Mouse (Mus musculus) limb, embryonic 11.5 days (tissue): ENCODE data around the gene Mrpl34. TPM values are rescaled to one million over a fixed set of nuclear protein-coding genes. Genes with fewer than 3 reads are reported as not detected.
A peak's percentile ranks its signal among the peaks of the same experiment; 100 is the strongest.

Experiments
- ATAC-seq: fragments of 200-750 bp; cut with Nextera tagmentation; 2 replicates; pipeline ENCODE4 v1.8.0; 2017; ENCODE audit warnings: low read depth; ENCODE audit not compliant: insufficient number of reproducible peaks, low FRiP score, low TSS enrichment
- DNase-seq: peaks from one replicate; pipeline ENCODE4 v3.0.0-alpha.2; 2015; ENCODE audit warnings: low spot score
- H3K27ac ChIP-seq: fragments of 300-500 bp; sonication (generic); replicated peaks from 2 replicates; pipeline ENCODE4 v1.5.1; 2014; ENCODE audit warnings: low read depth, mild to moderate bottlenecking, low read length
- H3K27me3 ChIP-seq: fragments of 300-500 bp; sonication (generic); 2 replicates; pipeline ENCODE4 v1.6.1; 2014; ENCODE audit warnings: mild to moderate bottlenecking, low read length, mixed read lengths; ENCODE audit not compliant: control insufficient read depth, insufficient read depth
- H3K36me3 ChIP-seq: fragments of 300-500 bp; sonication (generic); 2 replicates; pipeline ENCODE4 v1.6.1; 2014; ENCODE audit warnings: mild to moderate bottlenecking, low read length, moderate library complexity, mixed read lengths; ENCODE audit not compliant: control insufficient read depth, insufficient read depth
- H3K4me1 ChIP-seq: fragments of 300-500 bp; sonication (generic); 2 replicates; pipeline ENCODE4 v1.6.1; 2014; ENCODE audit warnings: low read length, mixed read lengths; ENCODE audit not compliant: control insufficient read depth, insufficient read depth
- H3K4me2 ChIP-seq: fragments of 300-500 bp; sonication (generic); 2 replicates; pipeline ENCODE4 v1.6.1; 2014; ENCODE audit warnings: low read depth, mild to moderate bottlenecking, moderate library complexity; ENCODE audit not compliant: severe bottlenecking
- H3K4me3 ChIP-seq: fragments of 300-500 bp; sonication (generic); 2 replicates; pipeline ENCODE4 v1.5.1; 2014; ENCODE audit warnings: low read depth, low read length
- H3K9ac ChIP-seq: fragments of 300-500 bp; sonication (generic); 2 replicates; pipeline ENCODE4 v1.6.1; 2014; ENCODE audit warnings: mild to moderate bottlenecking, low read length
- H3K9me3 ChIP-seq: fragments of 300-500 bp; sonication (generic); 2 replicates; pipeline ENCODE4 v1.6.1; 2016; ENCODE audit warnings: low read length; ENCODE audit not compliant: control insufficient read depth
- WGBS: fragments of 180-500 bp; shearing (Covaris S2); extraction: QIAGEN DNeasy Blood & Tissue Kit; methylation state at CpG from one replicate; pipeline ENCODE4 v1.1.7; 2014; 5-methylcytosine and 5-hydroxymethylcytosine counted together
- polyA plus RNA-seq: library from polyadenylated mRNA; unstranded; fragments of >200 nt; fragmentation: Nextera tagmentation; extraction: Ambion mirVana; gene quantifications from 2 replicates; pipeline ENCODE4 v1.2.1, GENCODE M21; 2014

Mrpl34 gene
- polyA plus RNA-seq, 1 experiment from 2014 or later: 231 TPM

DNA sequence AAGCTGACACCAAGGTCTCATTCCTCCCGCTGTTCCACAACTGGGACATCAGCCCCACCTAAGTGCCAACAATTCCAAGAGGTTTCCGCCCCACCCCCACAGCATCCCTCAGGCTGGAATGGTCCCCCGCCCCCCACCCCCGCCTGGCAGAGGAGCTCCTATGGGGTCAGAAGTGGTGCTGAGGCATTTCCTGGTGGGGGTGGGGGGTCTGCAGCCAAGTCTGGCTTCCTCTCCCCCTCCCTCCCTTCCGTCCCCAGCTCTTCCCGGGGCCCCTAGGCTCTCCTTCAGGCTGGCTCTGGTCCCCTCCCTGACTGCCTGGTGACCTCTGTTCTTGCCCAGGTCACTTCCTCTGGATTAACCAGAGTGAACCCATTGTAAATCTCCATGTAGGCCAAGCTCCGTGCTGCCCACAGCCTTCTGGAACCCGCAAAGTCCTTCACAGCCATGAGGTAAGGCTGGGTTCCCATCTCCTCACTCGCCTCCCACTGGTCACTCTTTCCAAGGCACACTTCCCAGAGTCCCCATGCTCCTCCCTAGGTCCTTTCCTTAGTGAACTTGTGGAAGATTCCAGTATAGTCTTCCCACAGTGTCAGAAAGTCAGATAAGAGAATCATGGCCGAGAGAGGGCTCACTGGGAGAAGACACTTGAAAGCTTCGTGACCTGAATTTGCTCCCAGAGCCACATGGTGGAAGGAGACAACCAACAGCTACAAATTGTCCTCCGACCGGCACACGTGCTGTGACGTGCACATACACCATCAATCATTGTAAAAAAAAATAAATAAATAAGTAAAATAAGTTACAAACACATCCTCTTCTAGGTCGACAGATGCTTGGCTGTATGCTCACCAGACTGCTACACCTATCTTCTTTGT lies 34.3 kb downstream of the Mrpl34 start:
- H3K36me3 ChIP-seq: peaks cover 1% of the 10 kb centered on the region
- peak overlapping the region; percentile 7; the same call in 1 of the 2 replicates for H3K4me2 ChIP-seq
- DNase-seq (peak; percentile 57), ATAC-seq (no peak)
- H3K4me3 ChIP-seq: no peak overlapping the region
- H3K27ac ChIP-seq: peak overlapping the region; percentile 62
- H3K9me3 ChIP-seq: no peaks in the 10 kb centered on the region
- peaks cover 35% of the 10 kb centered on the region for H3K4me1 ChIP-seq
- no peaks in the 10 kb centered on the region for H3K27me3 ChIP-seq
- WGBS: 25% methylated on average over 14 of the region's 16 CpGs
- H3K9ac ChIP-seq: 0 out of 2 replicates have a peak overlapping the region, but pooled peaks have one; percentile 12

DNA sequence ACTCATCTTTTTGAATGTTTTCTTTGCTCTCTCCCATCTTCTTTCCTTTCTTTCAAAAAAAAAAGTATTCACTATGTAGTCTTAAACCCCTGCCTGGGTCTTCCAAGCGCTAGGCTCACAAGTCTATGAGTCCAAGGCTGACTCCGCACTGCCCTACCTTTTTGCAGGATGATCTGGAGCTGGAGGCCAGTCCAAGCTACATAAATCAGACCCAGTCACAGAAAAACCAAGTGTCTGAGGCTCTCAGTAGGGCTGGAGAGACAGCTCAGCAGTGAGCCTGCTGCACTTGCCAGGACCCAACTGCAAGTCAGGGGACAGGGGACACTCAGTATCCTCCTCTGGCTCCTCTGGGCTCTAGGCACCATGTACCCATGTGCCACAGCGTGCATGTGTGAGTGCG lies 39.6 kb downstream of the Mrpl34 start:
- Histone ChIP-seq H3K36me3 (no peaks in the 10 kb centered on the region), H3K9me3 (no peaks in the 10 kb centered on the region), H3K27me3 (peaks cover 26% of the 10 kb centered on the region), H3K4me2 (no peak overlapping the region), H3K9ac (no peak overlapping the region), H3K4me3 (no peak overlapping the region), H3K4me1 (peaks cover 3% of the 10 kb centered on the region; the same call in 1 of the 2 replicates), H3K27ac (no peak overlapping the region)
- 85% methylated on average over 4 of the region's 4 CpGs for WGBS
- ATAC-seq: no peak
- no peak for DNase-seq

DNA sequence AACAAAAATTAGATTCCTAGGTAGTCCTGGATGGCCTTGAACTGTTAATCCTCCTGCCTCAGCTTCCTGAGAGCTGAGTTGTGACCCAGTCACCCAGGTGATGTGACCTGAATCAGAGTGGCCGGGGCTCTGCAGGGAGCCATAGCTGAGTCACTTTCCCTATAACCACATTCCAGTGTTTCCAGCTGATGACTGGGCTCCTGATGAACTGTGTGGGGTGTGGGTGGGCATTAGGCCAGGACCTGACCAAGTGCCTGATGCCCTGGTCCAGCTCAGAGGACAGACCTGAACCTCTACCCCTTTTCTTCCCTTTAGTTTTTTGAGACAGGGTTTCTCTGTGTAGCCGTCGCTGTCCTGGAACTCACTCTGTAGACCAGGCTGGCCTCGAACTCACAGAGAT lies 40.6 kb downstream of the Mrpl34 start:
- Histone ChIP-seq H3K4me1 (no peaks in the 10 kb centered on the region), H3K4me2 (no peak overlapping the region), H3K27me3 (peaks cover 27% of the 10 kb centered on the region), H3K9me3 (no peaks in the 10 kb centered on the region), H3K4me3 (no peak overlapping the region), H3K27ac (no peak overlapping the region), H3K36me3 (no peaks in the 10 kb centered on the region), H3K9ac (no peak overlapping the region)
- WGBS: 94% methylated on average over 4 of the region's 4 CpGs
- no peak for DNase-seq
- ATAC-seq: no peak

DNA sequence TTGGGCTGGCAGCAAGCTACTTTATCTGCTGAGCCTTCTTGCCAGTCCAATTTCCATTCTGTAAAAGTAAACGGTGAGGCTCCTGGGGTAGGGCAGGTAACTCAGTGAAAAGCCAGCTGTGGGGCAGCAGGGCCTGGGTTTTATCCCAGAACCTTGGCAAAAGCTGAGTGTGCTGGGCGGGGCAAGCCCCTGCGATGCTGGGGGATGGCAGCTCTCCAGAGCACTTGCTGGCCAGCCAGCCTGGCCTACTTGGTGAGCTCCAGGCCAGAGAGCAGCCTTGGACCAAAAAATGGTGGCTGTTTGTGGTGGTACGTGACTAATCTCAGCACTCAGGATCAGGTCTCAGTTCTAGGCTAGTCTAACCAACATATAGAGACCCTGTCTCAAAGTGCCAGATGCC lies 41.2 kb downstream of the Mrpl34 start:
- ATAC-seq (no peak), DNase-seq (no peak)
- no peaks in the 10 kb centered on the region for H3K36me3 ChIP-seq
- no peak overlapping the region for H3K4me2 ChIP-seq
- H3K27ac ChIP-seq: no peak overlapping the region
- no peaks in the 10 kb centered on the region for H3K9me3 ChIP-seq
- no peak overlapping the region for H3K9ac ChIP-seq
- H3K27me3 ChIP-seq: peaks cover 27% of the 10 kb centered on the region
- no peak overlapping the region for H3K4me3 ChIP-seq
- WGBS: 87% methylated on average over 4 of the region's 4 CpGs
- no peaks in the 10 kb centered on the region for H3K4me1 ChIP-seq

DNA sequence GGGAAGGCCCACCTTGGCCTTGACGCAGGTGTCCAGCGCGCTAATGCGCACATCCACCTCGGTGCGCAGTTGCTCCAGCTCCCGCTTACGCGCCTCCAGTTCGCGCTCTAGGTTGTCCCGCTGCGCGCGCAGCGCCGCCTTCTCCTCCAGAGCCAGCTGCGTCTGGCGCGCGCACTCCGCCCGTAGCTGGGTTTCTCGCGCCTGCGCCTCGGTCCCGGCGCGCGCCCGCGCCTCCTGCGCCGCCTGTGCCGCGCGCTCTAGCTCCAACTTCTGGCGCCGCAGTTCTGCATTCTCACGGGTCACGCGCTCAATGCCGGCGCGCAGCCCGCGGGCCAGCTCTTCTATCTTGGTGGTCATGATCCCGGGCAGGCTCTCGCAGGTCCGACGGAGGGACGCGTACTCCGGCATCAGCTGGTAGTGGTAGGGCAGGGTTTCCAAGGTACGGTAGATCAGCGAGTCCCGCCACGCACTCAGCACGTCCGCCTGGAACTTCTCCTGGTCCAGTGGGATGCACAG lies 42.9 kb downstream of the Mrpl34 start:
- peak; percentile 88 for DNase-seq
- under 1% methylated on average over 61 of the region's 61 CpGs for WGBS
- Histone ChIP-seq H3K27ac (no peak overlapping the region), H3K27me3 (peaks cover 27% of the 10 kb centered on the region), H3K4me3 (peak overlapping the region; percentile 43), H3K9ac (peak overlapping the region; percentile 47), H3K9me3 (no peaks in the 10 kb centered on the region), H3K4me1 (no peaks in the 10 kb centered on the region), H3K4me2 (peak overlapping the region; percentile 77), H3K36me3 (no peaks in the 10 kb centered on the region)
- peak; percentile 65 for ATAC-seq

DNA sequence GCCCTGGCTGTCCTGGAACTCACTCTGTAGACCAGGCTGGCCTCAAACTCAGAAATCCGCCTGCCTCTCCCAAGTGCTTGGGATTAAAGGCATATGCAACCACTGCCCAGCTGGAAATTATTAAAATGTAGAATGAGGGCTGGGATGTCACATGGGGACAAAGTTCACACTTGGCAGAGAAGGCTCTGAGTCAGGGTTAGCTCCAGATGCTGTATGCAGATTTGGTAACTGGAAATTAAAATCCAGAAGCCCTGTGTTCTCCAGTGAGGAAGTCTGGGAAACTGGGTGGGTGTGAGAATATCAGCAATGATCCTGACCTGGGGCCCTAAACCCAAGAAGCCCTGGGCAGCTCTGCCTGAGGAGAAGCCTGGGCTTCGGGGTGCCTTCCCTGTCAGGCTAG lies 44.6 kb downstream of the Mrpl34 start:
- Histone ChIP-seq H3K9me3 (no peaks in the 10 kb centered on the region), H3K4me2 (peak overlapping the region; percentile 15; the same call in 1 of the 2 replicates), H3K27ac (no peak overlapping the region), H3K4me1 (no peaks in the 10 kb centered on the region), H3K9ac (no peak overlapping the region), H3K4me3 (no peak overlapping the region), H3K36me3 (no peaks in the 10 kb centered on the region), H3K27me3 (peaks cover 27% of the 10 kb centered on the region)
- DNase-seq (no peak), ATAC-seq (no peak)
- WGBS: 40% methylated on average over 2 of the region's 2 CpGs

DNA sequence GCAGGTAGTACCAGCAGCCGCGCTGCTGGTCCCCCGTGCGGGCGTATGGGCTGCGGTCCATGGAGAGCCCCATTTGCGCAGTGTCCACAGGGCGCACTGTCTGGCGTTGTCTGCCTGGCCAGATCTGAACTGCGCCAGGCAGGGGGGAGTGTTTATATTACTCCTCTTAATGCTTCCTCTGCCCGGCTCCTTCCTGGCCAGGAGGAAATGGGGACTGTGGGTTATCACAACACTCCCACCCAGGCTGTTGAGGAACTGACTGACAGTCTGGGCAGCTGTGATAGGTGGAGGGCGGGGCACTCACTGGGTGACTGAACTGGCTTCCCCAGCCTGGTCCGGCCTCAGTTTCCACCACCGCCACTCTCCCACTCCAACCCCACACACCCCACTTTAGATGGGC lies 46.9 kb downstream of the Mrpl34 start, which contains the start of gene Plvap:
TSS of gene Plvap (minus strand) at position 109 of the 400 bp plus-strand sequence.
- H3K9me3 ChIP-seq: no peaks in the 10 kb centered on the region
- H3K4me2 ChIP-seq: no peak within 1 kb of the TSS
- H3K27ac ChIP-seq: no peak within 1 kb of the TSS
- ATAC-seq (no peak), DNase-seq (no peak)
- H3K9ac ChIP-seq: no peak within 1 kb of the TSS
- H3K36me3 ChIP-seq: no peaks in the 10 kb centered on the region
- peaks cover 25% of the 10 kb centered on the region for H3K27me3 ChIP-seq
- no peaks in the 10 kb centered on the region for H3K4me1 ChIP-seq
- 52% methylated on average over 12 of the region's 14 CpGs for WGBS
- H3K4me3 ChIP-seq: no peak within 1 kb of the TSS

DNA sequence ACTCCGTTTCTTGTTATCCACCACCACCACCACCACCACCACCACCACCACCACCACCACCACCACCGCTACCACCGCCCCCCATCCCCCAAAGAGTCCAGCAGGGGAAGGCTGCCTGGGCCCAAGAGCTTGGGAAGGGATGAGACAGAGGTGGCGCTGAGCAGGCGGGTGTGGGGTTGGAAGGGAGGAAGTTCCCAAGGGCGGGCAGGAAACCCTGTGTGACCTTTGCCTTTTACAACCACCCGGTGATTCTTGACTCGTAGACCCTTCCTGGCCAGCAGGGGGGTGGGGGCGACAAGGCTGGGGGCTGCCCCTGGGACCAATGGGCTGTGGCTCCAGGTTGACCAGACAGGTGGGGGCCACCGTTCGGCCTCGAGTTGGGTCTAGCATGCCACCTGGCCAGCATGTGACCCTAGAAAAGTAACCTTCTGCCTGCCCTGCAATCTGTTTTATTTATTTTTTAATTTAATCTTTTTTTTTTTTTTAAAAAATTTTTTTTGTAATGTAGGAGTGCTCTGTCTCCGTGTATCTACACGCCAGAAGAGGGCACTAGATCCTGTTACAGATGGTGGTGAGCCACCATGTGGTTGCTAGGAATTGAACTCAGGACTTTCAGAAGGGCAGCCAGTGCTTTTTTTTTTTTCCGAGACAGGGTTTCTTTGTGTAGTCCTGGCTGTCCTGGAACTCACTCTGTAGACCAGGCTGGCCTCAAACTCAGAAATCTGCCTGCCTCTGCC lies 48.4 kb downstream of the Mrpl34 start:
- no peak overlapping the region for H3K27ac ChIP-seq
- H3K27me3 ChIP-seq: peaks cover 11% of the 10 kb centered on the region
- whole genome bisulfite sequencing: 69% methylated on average over 15 of the region's 15 CpGs
- H3K9me3 ChIP-seq: no peaks in the 10 kb centered on the region
- H3K36me3 ChIP-seq: no peaks in the 10 kb centered on the region
- DNase-seq: no peak
- H3K4me3 ChIP-seq: no peak overlapping the region
- H3K9ac ChIP-seq: no peak overlapping the region
- no peak overlapping the region for H3K4me2 ChIP-seq
- no peak for ATAC-seq
- no peaks in the 10 kb centered on the region for H3K4me1 ChIP-seq
